Mouse (Mus musculus) liver, adult 2 months (tissue): ENCODE data around the gene Dcst2.

ENCODE experiments used
- CTCF ChIP-seq: fragments of 200-500 bp; IDR thresholded peaks from 2 replicates; pipeline ENCODE4 v1.5.1; 2011; ENCODE audit warnings: low read depth, low read length, control low read depth
- POLR2A ChIP-seq: fragments of 200-500 bp; IDR thresholded peaks from 2 replicates; pipeline ENCODE4 v1.6.1; 2011; ENCODE audit warnings: low read length, control low read depth; ENCODE audit not compliant: insufficient read depth; ENCODE audit errors: extremely low read depth

DNA sequence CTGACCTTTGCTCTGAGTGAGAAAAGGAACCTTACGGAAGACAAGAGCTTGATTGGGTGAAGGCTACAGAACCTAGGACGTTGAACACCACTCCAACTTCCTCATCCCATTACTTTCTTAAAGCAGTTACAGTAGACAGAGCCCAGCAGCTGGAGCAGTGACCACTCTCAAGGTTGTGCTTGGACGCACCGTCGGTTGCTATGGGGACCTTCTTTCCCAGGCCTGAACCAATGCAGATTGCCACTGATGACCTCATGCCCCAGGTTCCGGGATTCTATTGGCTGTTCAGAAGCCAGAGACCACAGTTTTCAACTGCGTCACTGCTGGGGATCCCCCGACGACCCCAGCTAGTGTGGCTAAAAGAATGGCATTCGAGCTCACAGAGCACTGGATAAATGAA is 30.8 kb upstream of the Dcst2 start:
- TF ChIP-seq CTCF (no peak), POLR2A (no peak)
